Mouse (Mus musculus) erythroblast, embryonic 14.5 days (primary cell): ENCODE results near the gene Tnfrsf11a.

Experiments used
- GATA1 ChIP-seq: IDR thresholded peaks from 2 replicates; pipeline ENCODE4 v1.6.1; 2012; ENCODE audit warnings: low read length, inconsistent platforms, mixed read lengths
- TAL1 ChIP-seq: IDR thresholded peaks from 3 replicates; pipeline ENCODE4 v1.6.1; 2012; ENCODE audit warnings: low read length, inconsistent platforms, mixed read lengths

DNA sequence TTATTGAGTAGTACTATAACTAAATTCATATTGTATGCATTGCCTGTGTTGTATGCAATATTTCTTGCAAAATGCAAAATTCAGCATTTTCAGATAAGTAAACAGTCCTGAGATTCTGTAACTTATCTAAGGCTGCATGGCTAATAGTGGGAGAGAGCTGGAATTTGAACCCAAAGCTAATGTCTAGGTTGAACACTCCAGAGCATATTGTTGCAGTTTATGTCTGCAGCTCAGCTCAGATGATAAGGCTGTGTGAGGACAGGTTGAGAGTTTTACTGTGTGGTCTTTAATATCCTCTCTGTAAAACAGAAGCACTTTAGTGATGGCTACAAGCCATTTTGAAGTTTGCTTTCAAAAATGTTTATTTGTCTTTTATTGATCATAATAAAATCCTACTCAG, 41.0 kb upstream of the Tnfrsf11a start:
- TF ChIP-seq TAL1 (no peak), GATA1 (no peak)
